In genomic region chr17:33972691-33973090, GRCm38 (mm10) we compare ENCODE assay signal across 11 mouse cellular contexts. TPM values are rescaled to one million over a fixed set of nuclear protein-coding genes. Genes with fewer than 3 reads are reported as not detected.
A peak's percentile ranks its signal among the peaks of the same experiment; 100 is the strongest.
DNase-seq lines count a peak whose midpoint lies in the region; ATAC-seq and TF ChIP-seq lines count a peak whose summit lies in the region.
"Had no signal": no experiment of that assay in that cellular context is flagged by ENCODE, and none has a peak within 500 bp of the region (broad histone marks: within the 10 kb centered on the region; RNA-seq: fewer than 3 reads in every experiment).

No protein-coding gene starts in this region.

- H3K9ac ChIP-seq in limb, embryonic 11.5 days (ENCODE audit: low read length): no peak overlapping the region
- no peak overlapping the region for H3K9ac ChIP-seq in intestine, postnatal 0 days (ENCODE audit: low read depth, low read length)
- H3K9ac ChIP-seq: limb, embryonic 15.5 days; midbrain, embryonic 13.5 days had no signal

- H3K4me2 ChIP-seq in limb, embryonic 11.5 days (ENCODE audit: low read depth, severe bottlenecking): no peak overlapping the region
- no peak overlapping the region for H3K4me2 ChIP-seq in intestine, postnatal 0 days (replicated peaks; ENCODE audit: low read depth)
- H3K4me2 ChIP-seq: limb, embryonic 15.5 days; midbrain, embryonic 13.5 days had no signal

- no peak for TF ChIP-seq CTCF in intestine, postnatal 0 days (IDR thresholded peaks at IDR 0.05; ENCODE audit: low read depth)

- H3K27me3 ChIP-seq in limb, embryonic 11.5 days (ENCODE audit: control insufficient read depth, insufficient read depth, low read length): peaks cover 11% of the 10 kb centered on the region
- no peaks in the 10 kb centered on the region for H3K27me3 ChIP-seq in intestine, postnatal 0 days (replicated peaks; ENCODE audit: control insufficient read depth, insufficient read depth, low read length)

- 12% methylated on average over 1 of the region's 1 CpGs for WGBS in limb, embryonic 11.5 days
- 7% methylated on average over 1 of the region's 1 CpGs for WGBS in intestine, postnatal 0 days

- ATAC-seq in limb, embryonic 11.5 days (ENCODE audit: insufficient number of reproducible peaks, low FRiP score, low TSS enrichment, low read depth): no peak
- no peak for ATAC-seq in intestine, postnatal 0 days
- ATAC-seq: midbrain, embryonic 13.5 days had no signal

- H3K4me3 ChIP-seq in limb, embryonic 11.5 days (ENCODE audit: low read depth, low read length): no peak overlapping the region
- H3K4me3 ChIP-seq in intestine, postnatal 0 days (ENCODE audit: low read depth, low read length): no peak overlapping the region
- H3K4me3 ChIP-seq: limb, embryonic 15.5 days; midbrain, embryonic 13.5 days had no signal

- H3K27ac ChIP-seq in limb, embryonic 11.5 days (replicated peaks; ENCODE audit: low read depth, low read length): no peak overlapping the region
- no peak overlapping the region for H3K27ac ChIP-seq in intestine, postnatal 0 days (ENCODE audit: low read depth, low read length)
- H3K27ac ChIP-seq: limb, embryonic 15.5 days; midbrain, embryonic 13.5 days had no signal

- DNase-seq in adrenal gland, postnatal 14 days: peak; percentile 52
- no peak for DNase-seq in adrenal gland, adult 18-20 months (ENCODE audit: low spot score in 2 of 2)
- DNase-seq in kidney, postnatal 10 days: peak; percentile 79
- DNase-seq in kidney, adult 11 months: no peak
- peak; percentile 75 for DNase-seq in MN1 (ENCODE audit: low spot score)
- peak; percentile 80 for DNase-seq in limb, embryonic 11.5 days (ENCODE audit: low spot score)
- DNase-seq in frontal cortex, postnatal 36 days (ENCODE audit: low spot score in 2 of 2): no peak
- DNase-seq: cerebellum, adult 9-11 months had no signal

- H3K36me3 ChIP-seq in limb, embryonic 11.5 days (ENCODE audit: control insufficient read depth, insufficient read depth, low read length): no peaks in the 10 kb centered on the region
- no peaks in the 10 kb centered on the region for H3K36me3 ChIP-seq in intestine, postnatal 0 days (ENCODE audit: control insufficient read depth, insufficient read depth)
- H3K36me3 ChIP-seq: limb, embryonic 15.5 days; midbrain, embryonic 13.5 days had no signal

- H3K9me3 ChIP-seq in limb, embryonic 11.5 days (ENCODE audit: control insufficient read depth, low read length): no peaks in the 10 kb centered on the region
- no peaks in the 10 kb centered on the region for H3K9me3 ChIP-seq in intestine, postnatal 0 days (ENCODE audit: control insufficient read depth)
- H3K9me3 ChIP-seq: limb, embryonic 15.5 days; midbrain, embryonic 13.5 days had no signal

- no peaks in the 10 kb centered on the region; the same call in 1 of the 2 replicates for H3K4me1 ChIP-seq in limb, embryonic 11.5 days (ENCODE audit: control insufficient read depth, insufficient read depth, low read length)
- no peaks in the 10 kb centered on the region for H3K4me1 ChIP-seq in intestine, postnatal 0 days (replicated peaks; ENCODE audit: control insufficient read depth, insufficient read depth, low read length)

RNA-seq across cellular contexts. Expression of gene Rps18, which starts 16.9 kb away (rescaled TPM):
- total RNA-seq in adrenal gland, postnatal 14 days (2021): 760 and 860 TPM in 2 replicates
- total RNA-seq in adrenal gland, adult 18-20 months (2021): 100 to 1,000 TPM; 672 to 676 TPM
- 1,618 and 1,641 TPM in 2 replicates for polyA plus RNA-seq in limb, embryonic 11.5 days (2014; fragmentation: Nextera tagmentation; extraction: Ambion mirVana)
- 1,060 and 1,067 TPM in 2 replicates for polyA plus RNA-seq in intestine, postnatal 0 days (2015; fragmentation: Nextera tagmentation; extraction: Ambion mirVana)

RNA-seq across cellular contexts. Expression of gene Vps52, which starts 17.1 kb away (rescaled TPM):
- 46.8 and 52.9 TPM in 2 replicates for total RNA-seq in adrenal gland, postnatal 14 days (2021)
- 10 to 100 TPM; 51.1 to 53.5 TPM for total RNA-seq in adrenal gland, adult 18-20 months (2021)
- polyA plus RNA-seq in limb, embryonic 11.5 days (2014; fragmentation: Nextera tagmentation; extraction: Ambion mirVana): 35.6 and 37.1 TPM in 2 replicates
- 23.5 and 25.5 TPM in 2 replicates for polyA plus RNA-seq in intestine, postnatal 0 days (2015; fragmentation: Nextera tagmentation; extraction: Ambion mirVana)

RNA-seq across cellular contexts. Expression of gene B3galt4, which starts 21.4 kb away (rescaled TPM):
- total RNA-seq in adrenal gland, postnatal 14 days (2021): 3.2 and 6.2 TPM in 2 replicates
- total RNA-seq in adrenal gland, adult 18-20 months (2021): 1 to 10 TPM; 3.9 to 5.0 TPM
- polyA plus RNA-seq in limb, embryonic 11.5 days (2014; fragmentation: Nextera tagmentation; extraction: Ambion mirVana): 2.6 and 3.0 TPM in 2 replicates
- 14.0 and 15.0 TPM in 2 replicates for polyA plus RNA-seq in intestine, postnatal 0 days (2015; fragmentation: Nextera tagmentation; extraction: Ambion mirVana)

RNA-seq across cellular contexts. Expression of gene H2-K1, which starts 27.5 kb away (rescaled TPM):
- total RNA-seq in adrenal gland, postnatal 14 days (2021): 212 and 322 TPM in 2 replicates
- 1,000 to 10,000 TPM in 1 of 2 experiments, 100 to 1,000 TPM in 1; 550 to 1,344 TPM for total RNA-seq in adrenal gland, adult 18-20 months (2021)
- 4.2 and 5.3 TPM in 2 replicates for polyA plus RNA-seq in limb, embryonic 11.5 days (2014; fragmentation: Nextera tagmentation; extraction: Ambion mirVana)
- polyA plus RNA-seq in intestine, postnatal 0 days (2015; fragmentation: Nextera tagmentation; extraction: Ambion mirVana): 896 and 933 TPM in 2 replicates

RNA-seq across cellular contexts. Expression of gene Wdr46, which starts 32.2 kb away (rescaled TPM):
- total RNA-seq in adrenal gland, postnatal 14 days (2021): 32.9 and 35.7 TPM in 2 replicates
- total RNA-seq in adrenal gland, adult 18-20 months (2021): 10 to 100 TPM; 29.2 to 35.7 TPM
- 37.4 and 45.6 TPM in 2 replicates for polyA plus RNA-seq in limb, embryonic 11.5 days (2014; fragmentation: Nextera tagmentation; extraction: Ambion mirVana)
- 10.6 and 11.2 TPM in 2 replicates for polyA plus RNA-seq in intestine, postnatal 0 days (2015; fragmentation: Nextera tagmentation; extraction: Ambion mirVana)

Comparison
In these comparisons a context has a peak if more than half of its experiments do, and no peak if none do; other contexts are left out.
1. DNase-seq: peak in adrenal gland, postnatal 14 days (single experiment), kidney, postnatal 10 days (single experiment), MN1 (single experiment) and limb, embryonic 11.5 days (single experiment); none in adrenal gland, adult 18-20 months (0 of 2), kidney, adult 11 months (single experiment) and frontal cortex, postnatal 36 days (0 of 2).